Mouse (Mus musculus) B cell, adult 2 months (primary cell): ENCODE measurements at regions not wholly inside any gene's neighbourhood (a gene's known extent, or its start where the extent isn't known, plus 50 kb on each side); places are given as distances from the start of the nearest gene placed in this dataset.
A peak's percentile ranks its signal among the peaks of the same experiment; 100 is the strongest.

ENCODE experiments used
- DNase-seq, 2 experiments: peaks; one replicate each; pipeline ENCODE4 v3.0.0; 2022

DNA sequence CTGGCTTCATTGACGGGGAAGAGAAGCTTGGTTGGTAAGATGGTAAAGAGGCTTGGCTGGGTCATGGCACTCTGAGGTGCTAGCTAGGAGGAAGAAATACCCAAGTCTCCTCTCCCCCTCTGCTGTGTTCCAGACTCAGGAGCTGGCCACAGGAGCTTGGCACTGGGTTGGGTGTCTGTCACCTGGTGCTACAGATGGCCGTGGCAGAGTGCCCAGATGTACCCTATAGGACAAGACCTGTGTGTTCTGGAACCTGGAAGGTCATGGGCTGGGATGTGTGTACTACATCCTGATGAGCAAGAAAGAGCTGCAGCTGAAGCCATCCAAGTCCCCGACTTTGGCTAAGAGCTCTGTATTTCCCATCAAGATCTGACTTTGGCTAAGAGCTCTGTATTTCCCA, 72.4 kb downstream of the Nupl2 start:
- DNase-seq, result no peak

DNA sequence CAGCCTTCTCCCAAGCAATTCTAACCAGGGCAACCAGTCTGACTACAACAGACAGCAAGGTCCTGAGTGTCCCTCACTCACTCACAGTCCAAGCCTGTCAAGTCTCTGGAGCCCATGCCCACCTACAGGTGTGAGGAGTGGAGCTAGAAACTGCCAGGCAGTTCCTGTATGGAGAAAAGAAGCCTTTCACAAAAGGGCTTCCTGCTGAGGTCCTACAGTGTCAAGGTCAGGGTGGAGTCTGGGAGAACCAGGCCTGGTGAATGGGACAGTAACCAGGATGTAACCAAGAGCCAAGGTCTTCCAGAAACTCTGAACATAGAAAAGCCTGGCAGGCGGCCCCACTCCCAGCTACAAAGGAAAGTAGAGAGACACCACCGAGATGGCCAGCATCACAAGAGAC, 74.2 kb downstream of the Nupl2 start:
- no peak for DNase-seq

DNA sequence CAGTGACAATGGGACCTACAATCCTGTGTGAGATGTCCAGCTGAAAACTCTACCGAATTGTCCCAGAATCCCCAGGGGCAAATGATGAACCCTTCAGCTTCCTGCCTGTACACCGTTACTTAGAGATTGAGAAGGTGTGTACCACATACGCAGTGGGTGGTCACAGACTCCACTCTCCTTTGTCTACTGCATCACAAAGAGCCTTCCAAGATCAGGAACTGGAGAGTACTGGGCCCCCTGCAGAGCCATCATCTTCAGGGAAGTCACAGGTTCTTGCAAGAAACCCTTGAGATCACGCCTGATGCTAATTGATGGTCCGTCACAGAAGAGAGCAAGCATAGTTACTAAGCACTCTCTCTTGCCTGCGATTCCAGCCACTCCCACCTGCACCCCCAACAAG, 79.4 kb downstream of the Nupl2 start:
- no peak for DNase-seq

DNA sequence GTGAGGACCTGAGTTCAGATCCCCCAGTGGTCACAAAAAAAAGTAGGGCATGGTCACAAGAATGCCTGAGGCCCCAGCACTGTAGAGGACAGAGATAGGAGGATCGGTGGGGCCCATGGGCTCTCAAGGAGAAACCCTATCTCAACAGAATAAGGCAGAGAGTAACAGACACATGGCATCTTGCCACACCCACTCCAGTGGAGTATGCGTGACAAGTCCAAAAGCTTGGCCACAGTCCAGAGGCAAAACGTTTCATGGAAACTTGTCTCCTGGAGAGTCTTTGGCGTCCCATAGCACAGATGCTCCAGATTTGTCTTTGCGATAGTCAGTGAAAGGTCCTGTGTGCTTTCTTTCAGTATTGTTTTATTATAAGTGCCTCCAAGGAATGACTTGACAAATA, 90.7 kb downstream of the Nupl2 start:
- DNase-seq, result no peak

DNA sequence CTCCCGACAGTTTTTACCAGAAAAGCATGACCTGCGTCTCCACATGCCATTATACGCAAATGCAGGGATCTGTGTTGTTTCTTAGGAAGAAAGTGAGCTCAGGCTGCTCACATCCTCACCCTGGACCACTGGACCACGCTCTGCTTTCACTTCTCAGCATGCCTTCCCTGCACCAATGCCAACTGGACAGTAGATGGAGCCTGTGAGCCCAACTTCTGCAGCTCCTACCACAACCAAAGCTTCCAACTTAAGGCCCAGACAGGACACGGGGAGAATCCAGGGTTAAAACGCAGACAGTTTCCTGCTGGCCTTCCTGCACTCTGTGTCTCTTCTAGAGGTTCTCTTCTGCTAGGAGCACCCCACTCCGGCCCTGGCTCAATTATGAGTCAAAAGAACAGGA, 90.3 kb downstream of the Kcnh2 start:
- peak; percentile 68 to 69 for DNase-seq

DNA sequence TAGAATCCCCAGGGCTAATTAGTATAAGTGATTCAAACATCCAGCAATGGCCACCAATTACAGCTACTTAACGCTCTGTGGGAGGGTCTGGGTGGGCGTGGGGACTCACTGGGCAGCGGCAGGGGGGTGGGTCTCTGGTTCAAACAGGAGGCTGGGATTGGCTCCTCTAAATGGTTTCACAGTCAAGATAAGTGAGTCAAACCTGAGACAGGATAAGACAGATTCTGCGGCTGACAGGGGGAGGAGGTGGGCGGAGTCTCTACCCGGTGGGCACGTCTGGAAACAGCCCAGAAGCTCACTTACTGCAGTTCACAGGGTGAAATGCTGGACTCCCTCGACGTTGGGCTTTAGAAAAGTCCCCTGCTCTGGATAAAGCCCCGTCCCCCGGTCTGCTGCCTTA, 89.3 kb downstream of the Kcnh2 start:
- no peak for DNase-seq

DNA sequence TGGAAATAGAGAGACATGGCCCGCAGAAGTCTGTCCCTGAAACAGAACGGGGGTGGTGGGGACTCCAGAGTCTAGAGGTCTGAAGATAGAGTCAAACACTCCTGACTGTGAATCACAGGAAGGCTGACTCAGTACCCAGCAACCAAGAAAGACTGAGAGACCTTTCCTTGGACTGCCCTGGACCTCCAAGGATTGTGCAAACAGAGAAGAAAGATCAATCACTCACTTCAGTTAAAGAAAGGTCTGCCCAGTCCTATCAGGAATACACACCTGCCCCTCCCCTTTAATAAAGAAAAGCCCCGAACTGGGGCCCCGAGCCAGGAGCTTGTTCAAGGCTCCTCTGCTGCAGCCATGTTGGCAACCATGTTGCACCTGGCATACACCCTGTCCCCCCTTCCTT, 87.3 kb downstream of the Kcnh2 start:
- no peak for DNase-seq

DNA sequence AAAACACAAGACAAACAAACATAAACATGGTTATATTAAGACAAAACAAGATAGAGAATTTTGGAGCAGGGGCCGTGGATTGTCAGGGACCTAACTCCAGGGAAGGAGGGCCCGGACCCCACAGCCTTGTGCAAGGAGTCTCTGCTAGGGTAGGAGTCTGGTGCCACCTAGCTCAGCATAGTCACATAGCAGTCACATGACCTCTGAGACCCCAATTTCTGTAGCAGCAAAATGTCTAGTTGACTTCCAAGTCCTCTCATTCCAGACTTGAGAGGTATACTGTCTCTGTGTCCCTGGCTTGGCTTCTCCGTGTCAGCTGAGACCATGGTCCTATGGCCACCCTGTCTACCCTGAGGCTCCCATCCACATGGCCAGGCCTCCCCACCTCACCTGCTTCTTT, 86.0 kb downstream of the Kcnh2 start:
- no peak for DNase-seq

DNA sequence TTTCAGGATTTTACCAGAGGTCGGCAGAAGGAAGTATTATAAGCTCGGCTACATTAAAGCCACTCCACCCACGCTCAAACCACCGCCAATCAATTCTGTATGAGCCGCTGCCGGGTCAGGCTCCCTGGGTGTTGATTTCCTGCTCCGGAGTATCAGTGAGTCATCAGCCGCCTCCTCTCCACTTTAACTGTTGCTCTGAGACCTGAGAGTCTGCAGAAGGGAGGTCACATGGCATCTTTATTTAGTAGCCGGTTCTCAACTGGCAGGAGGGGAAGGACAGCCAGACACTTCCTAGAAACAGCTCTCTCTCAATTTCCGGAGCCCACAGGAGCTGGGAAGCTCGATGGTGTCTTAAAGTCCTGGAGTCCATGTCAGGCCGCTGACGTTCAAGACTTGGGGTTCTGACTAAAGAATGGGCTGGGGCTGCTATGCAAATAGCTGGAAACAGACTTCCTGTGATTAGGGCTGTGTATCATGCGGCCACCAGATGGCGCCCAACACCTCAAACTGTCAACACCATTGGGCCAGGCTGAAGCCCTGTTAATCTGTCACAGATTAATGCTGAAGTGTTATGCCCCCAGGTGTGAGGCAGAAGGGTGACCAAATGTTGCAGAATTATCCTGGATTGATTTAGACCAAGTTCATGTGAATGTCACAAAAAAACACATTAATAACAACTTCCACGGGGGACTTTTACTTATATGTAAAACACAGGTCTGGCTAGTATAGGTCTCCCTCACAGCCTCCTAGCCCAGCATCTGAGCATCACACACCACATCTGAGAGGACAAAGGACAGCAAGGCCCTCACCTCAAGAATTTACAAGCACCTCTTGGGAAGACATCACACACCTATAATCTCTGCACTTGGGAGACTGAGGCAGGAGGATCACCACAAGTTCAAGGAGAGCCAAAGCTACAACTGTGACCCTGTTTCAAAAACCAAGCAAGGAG, 84.8 kb downstream of the Kcnh2 start:
- DNase-seq, result peak; percentile 87
